Mouse (Mus musculus) T-helper 17 cell (primary cell): ENCODE data around the gene Gmnc.

Experiments
- in situ Hi-C, 2 experiments: fragments of 300-600 bp; cut with MboI, MseI; formaldehyde crosslinking; loops; 1 replicate in 1 of 2; 2 replicates in 1 of 2; pipeline ENCODE4 v1.15.1; 2025; ENCODE audit warnings: high pct_unique_total_duplicates in 2 of 2

Gene Gmnc

GRCm38 (mm10) chr16:26991477-26992300 is at the start of gene Gmnc:
TSS of gene Gmnc (minus strand) at chr16:26991652.
- in situ Hi-C loops, result no loop called here

GRCm38 (mm10) chr16:27027281-27027680 is 35.8 kb upstream of the Gmnc start:
- in situ Hi-C loops, result no loop called here

- in situ Hi-C loops, result no loop called here
Measured at GRCm38 (mm10) chr16:27026226-27026625, 34.8 kb upstream of the Gmnc start.

- in situ Hi-C loops, result no loop called here
Measured at GRCm38 (mm10) chr16:27022746-27023145, 31.3 kb upstream of the Gmnc start.

GRCm38 (mm10) chr16:27017309-27017708 is 25.9 kb upstream of the Gmnc start:
- in situ Hi-C loops, result no loop called here

- in situ Hi-C loops, result no loop called here
Measured at GRCm38 (mm10) chr16:27002714-27003113, 11.3 kb upstream of the Gmnc start.

GRCm38 (mm10) chr16:26999563-26999962 is 8.1 kb upstream of the Gmnc start:
- in situ Hi-C loops, result no loop called here

GRCm38 (mm10) chr16:26989415-26990315 is 1.8 kb downstream of the Gmnc start:
- in situ Hi-C loops, result loop anchor here in 1 of 2 experiments (10.0 kb wide), 1 partner anchor 465 kb away; no protein-coding TSS in a partner anchor

GRCm38 (mm10) chr16:26988188-26988587 is 3.3 kb downstream of the Gmnc start:
- in situ Hi-C loops, result loop anchor here in 1 of 2 experiments (10.0 kb wide), 1 partner anchor 467 kb away; no protein-coding TSS in a partner anchor

- in situ Hi-C loops, result loop anchor here in 1 of 2 experiments (10.0 kb wide), 1 partner anchor 469 kb away; no protein-coding TSS in a partner anchor
Measured at GRCm38 (mm10) chr16:26985796-26986195, 5.7 kb downstream of the Gmnc start.

GRCm38 (mm10) chr16:26982112-26982511 is 9.3 kb downstream of the Gmnc start:
- in situ Hi-C loops, result loop anchor here in 1 of 2 experiments (10.0 kb wide), 1 partner anchor 473 kb away; no protein-coding TSS in a partner anchor

GRCm38 (mm10) chr16:26967967-26968366 is 23.5 kb downstream of the Gmnc start:
- in situ Hi-C loops, result no loop called here

GRCm38 (mm10) chr16:26966830-26967229 is 24.6 kb downstream of the Gmnc start:
- in situ Hi-C loops, result no loop called here

GRCm38 (mm10) chr16:26961971-26962370 is 29.5 kb downstream of the Gmnc start:
- in situ Hi-C loops, result no loop called here

GRCm38 (mm10) chr16:26951601-26952000 is 39.9 kb downstream of the Gmnc start:
- in situ Hi-C loops, result no loop called here

- in situ Hi-C loops, result no loop called here
Measured at GRCm38 (mm10) chr16:26950209-26950608, 41.2 kb downstream of the Gmnc start.

- in situ Hi-C loops, result loop anchor here in 1 of 2 experiments (10.0 kb wide), 1 partner anchor 1521 kb away; no protein-coding TSS in a partner anchor
Measured at GRCm38 (mm10) chr16:26903968-26904367, 87.5 kb downstream of the Gmnc start.

- in situ Hi-C loops, result loop anchor here in 1 of 2 experiments (10.0 kb wide), 1 partner anchor 1523 kb away; no protein-coding TSS in a partner anchor
Measured at GRCm38 (mm10) chr16:26901471-26901870, 90.0 kb downstream of the Gmnc start.

GRCm38 (mm10) chr16:26886337-26886736 is 105.1 kb downstream of the Gmnc start:
- in situ Hi-C loops, result no loop called here

GRCm38 (mm10) chr16:26876885-26877284 is 114.6 kb downstream of the Gmnc start:
- in situ Hi-C loops, result no loop called here
